Mouse (Mus musculus) midbrain, embryonic 14.5 days (tissue): ENCODE data around the gene Lmln. TPM values are rescaled to one million over a fixed set of nuclear protein-coding genes. Genes with fewer than 3 reads are reported as not detected.

Experiments used
- ATAC-seq: fragments of 200-750 bp; cut with Nextera tagmentation; 2 replicates; pipeline ENCODE4 v1.8.0; 2017; ENCODE audit warnings: moderate number of reproducible peaks, moderate library complexity; ENCODE audit not compliant: low FRiP score, low TSS enrichment
- DNase-seq: peaks from one replicate; pipeline ENCODE4 v3.0.0-alpha.2; 2015
- H3K27ac ChIP-seq: fragments of 300-500 bp; sonication (generic); replicated peaks from 2 replicates; pipeline ENCODE4 v1.5.1; 2014; ENCODE audit warnings: mild to moderate bottlenecking, low read depth, low read length, moderate library complexity
- H3K27me3 ChIP-seq: fragments of 300-500 bp; sonication (generic); 2 replicates; pipeline ENCODE4 v1.6.1; 2014; ENCODE audit warnings: low read length, control low read depth, mixed read lengths; ENCODE audit not compliant: control insufficient read depth, insufficient read depth
- H3K36me3 ChIP-seq: fragments of 300-500 bp; sonication (generic); 2 replicates; pipeline ENCODE4 v1.6.1; 2014; ENCODE audit warnings: low read length, control low read depth; ENCODE audit not compliant: control insufficient read depth, insufficient read depth
- H3K4me1 ChIP-seq: fragments of 300-500 bp; sonication (generic); 2 replicates; pipeline ENCODE4 v1.6.1; 2014; ENCODE audit warnings: mild to moderate bottlenecking, antibody characterized with exemption, low read length, control low read depth; ENCODE audit not compliant: control insufficient read depth, insufficient read depth
- H3K4me2 ChIP-seq: fragments of 300-500 bp; sonication (generic); 2 replicates; pipeline ENCODE4 v1.6.1; 2014; ENCODE audit warnings: mild to moderate bottlenecking, low read length, moderate library complexity
- H3K4me3 ChIP-seq: fragments of 300-500 bp; sonication (generic); replicated peaks from 2 replicates; pipeline ENCODE4 v1.5.1; 2014; ENCODE audit warnings: low read depth, low read length
- H3K9ac ChIP-seq: fragments of 300-500 bp; sonication (generic); replicated peaks from 2 replicates; pipeline ENCODE4 v1.6.1; 2014; ENCODE audit warnings: mild to moderate bottlenecking, low read length, moderate library complexity
- H3K9me3 ChIP-seq: fragments of 300-500 bp; sonication (generic); 2 replicates; pipeline ENCODE4 v1.6.1; 2016; ENCODE audit warnings: low read length, control low read depth, mixed read lengths; ENCODE audit not compliant: control insufficient read depth
- WGBS: fragments of 180-500 bp; shearing (Covaris S2); extraction: QIAGEN DNeasy Blood & Tissue Kit; methylation state at CpG from one replicate; pipeline ENCODE4 v1.1.7; 2014; 5-methylcytosine and 5-hydroxymethylcytosine counted together
- polyA plus RNA-seq: library from polyadenylated mRNA; unstranded; fragments of >200 nt; fragmentation: Nextera tagmentation; extraction: Ambion mirVana; gene quantifications from 2 replicates; pipeline ENCODE4 v1.2.1, GENCODE M21; 2014

Gene Lmln
- polyA plus RNA-seq, 1 experiment from 2014 or later: 3.2 TPM

GRCm38 (mm10) chr16:33080063-33080462, 17.7 kb downstream of the Lmln start:
- Histone ChIP-seq H3K4me2 (no peak overlapping the region), H3K9me3 (no peaks in the 10 kb centered on the region), H3K27me3 (no peaks in the 10 kb centered on the region), H3K4me1 (no peaks in the 10 kb centered on the region), H3K27ac (no peak overlapping the region), H3K4me3 (no peak overlapping the region), H3K36me3 (peaks cover 37% of the 10 kb centered on the region), H3K9ac (no peak overlapping the region)
- no peak for ATAC-seq
- DNase-seq: no peak
- 97% methylated on average over 7 of the region's 7 CpGs for WGBS

DNA sequence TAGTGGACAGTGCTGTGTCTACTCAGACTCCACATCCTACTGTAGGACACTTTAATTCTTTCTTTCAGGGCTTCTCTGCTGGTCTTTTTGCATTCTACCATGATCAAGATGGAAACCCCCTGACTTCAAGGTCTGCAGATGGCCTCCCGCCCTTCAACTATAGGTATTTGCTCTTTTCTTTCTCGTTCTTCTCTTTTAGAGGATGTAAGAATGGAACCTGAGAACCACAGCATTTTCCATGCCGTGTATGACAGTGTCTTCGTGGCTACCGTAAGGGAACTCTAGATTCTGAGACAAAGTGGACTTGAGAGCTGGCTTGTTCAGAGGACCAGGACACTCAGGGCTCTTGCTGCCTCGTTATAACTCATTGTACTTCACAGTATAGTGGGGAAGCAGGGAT, 20.6 kb downstream of the Lmln start:
- DNase-seq: no peak
- Histone ChIP-seq H3K4me2 (no peak overlapping the region), H3K4me1 (no peaks in the 10 kb centered on the region), H3K4me3 (no peak overlapping the region), H3K9me3 (no peaks in the 10 kb centered on the region), H3K27me3 (no peaks in the 10 kb centered on the region), H3K36me3 (peaks cover 18% of the 10 kb centered on the region), H3K9ac (no peak overlapping the region), H3K27ac (no peak overlapping the region)
- WGBS: 92% methylated on average over 6 of the region's 6 CpGs
- ATAC-seq: no peak

DNA sequence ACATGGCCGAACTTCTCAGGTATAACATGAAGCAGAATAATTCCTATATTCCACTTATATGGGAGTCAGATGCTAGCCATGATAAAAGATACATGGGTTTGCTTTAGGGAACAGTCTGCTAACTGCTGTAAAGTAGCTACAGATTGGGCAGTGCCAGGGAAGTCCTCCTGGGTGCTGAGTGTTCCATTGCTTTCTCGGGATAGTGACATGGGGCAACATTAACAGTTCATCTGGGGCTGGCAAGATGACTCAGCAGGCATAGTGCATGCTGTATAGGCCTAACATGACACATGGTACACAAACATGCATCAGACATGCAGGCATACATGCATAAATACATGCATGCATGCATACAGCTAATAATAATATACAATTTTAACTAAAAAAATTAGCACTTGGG, 21.7 kb downstream of the Lmln start:
- ATAC-seq (no peak), DNase-seq (no peak)
- no peaks in the 10 kb centered on the region for H3K9me3 ChIP-seq
- peaks cover 18% of the 10 kb centered on the region for H3K36me3 ChIP-seq
- H3K9ac ChIP-seq: no peak overlapping the region
- H3K4me1 ChIP-seq: no peaks in the 10 kb centered on the region
- no peak overlapping the region for H3K27ac ChIP-seq
- no peaks in the 10 kb centered on the region for H3K27me3 ChIP-seq
- no peak overlapping the region for H3K4me3 ChIP-seq
- H3K4me2 ChIP-seq: no peak overlapping the region
- 93% methylated on average over 2 of the region's 2 CpGs for WGBS

DNA sequence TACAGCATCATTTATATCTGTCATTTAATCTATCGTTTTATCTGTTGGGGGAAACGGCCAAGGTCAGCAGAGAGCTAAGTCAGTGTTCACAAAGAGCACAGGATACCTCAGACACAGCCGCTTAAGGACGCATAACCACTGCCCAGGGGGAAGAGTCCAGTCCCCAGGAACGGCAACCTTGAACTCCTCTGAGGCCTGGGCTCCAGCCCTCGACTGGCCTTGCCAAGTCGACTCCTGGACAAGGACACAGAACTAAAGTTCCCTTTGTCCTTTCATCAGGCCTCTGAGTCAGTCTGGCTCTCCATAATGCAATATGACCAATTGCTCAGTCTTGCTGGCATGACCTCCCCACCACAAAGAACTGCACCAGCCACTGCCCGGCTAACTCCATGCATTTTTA, 23.3 kb downstream of the Lmln start:
- no peak overlapping the region for H3K27ac ChIP-seq
- H3K4me2 ChIP-seq: no peak overlapping the region
- DNase-seq (no peak), ATAC-seq (no peak)
- no peaks in the 10 kb centered on the region for H3K27me3 ChIP-seq
- no peaks in the 10 kb centered on the region for H3K4me1 ChIP-seq
- 93% methylated on average over 8 of the region's 8 CpGs for WGBS
- no peak overlapping the region for H3K9ac ChIP-seq
- no peak overlapping the region for H3K4me3 ChIP-seq
- peaks cover 28% of the 10 kb centered on the region for H3K36me3 ChIP-seq
- H3K9me3 ChIP-seq: no peaks in the 10 kb centered on the region

DNA sequence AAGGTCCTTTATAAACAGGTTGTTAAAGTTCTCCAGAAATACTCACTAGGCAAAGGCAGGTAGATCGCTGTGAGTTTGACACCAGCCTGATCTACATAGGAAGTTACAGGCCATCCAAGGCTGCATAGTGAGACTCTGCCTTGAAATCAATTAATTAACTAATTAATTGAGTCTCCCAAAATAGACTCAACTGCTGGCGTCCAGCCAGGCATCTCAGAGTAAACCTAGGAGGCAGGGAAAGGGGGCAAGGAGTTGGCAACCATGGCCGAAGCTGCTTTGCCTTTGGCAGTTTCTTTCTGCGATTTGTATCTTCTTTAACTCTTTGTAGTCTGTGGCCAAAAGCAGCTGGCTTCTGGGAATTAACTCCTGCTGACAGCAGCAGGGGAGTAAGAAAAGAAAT, 51.4 kb downstream of the Lmln start:
- 27% methylated on average over 4 of the region's 4 CpGs for WGBS
- DNase-seq (peak; percentile 68), ATAC-seq (no peak)

GRCm38 (mm10) chr16:33123373-33123772, 61.1 kb downstream of the Lmln start:
- H3K27ac ChIP-seq: no peak overlapping the region
- no peak overlapping the region for H3K4me3 ChIP-seq
- no peaks in the 10 kb centered on the region for H3K4me1 ChIP-seq
- no peaks in the 10 kb centered on the region for H3K9me3 ChIP-seq
- DNase-seq (no peak), ATAC-seq (no peak)
- H3K27me3 ChIP-seq: no peaks in the 10 kb centered on the region
- peaks cover 25% of the 10 kb centered on the region for H3K36me3 ChIP-seq
- WGBS: 81% methylated on average over 8 of the region's 8 CpGs
- no peak overlapping the region for H3K4me2 ChIP-seq
- H3K9ac ChIP-seq: no peak overlapping the region

More for the DNA sequence above, 51.4 kb downstream of the Lmln start:
- no peak overlapping the region for H3K9ac ChIP-seq
- no peaks in the 10 kb centered on the region for H3K27me3 ChIP-seq
- no peaks in the 10 kb centered on the region for H3K9me3 ChIP-seq
- H3K27ac ChIP-seq: no peak overlapping the region
- H3K4me1 ChIP-seq: no peaks in the 10 kb centered on the region
- H3K4me2 ChIP-seq: no peak overlapping the region
- H3K4me3 ChIP-seq: no peak overlapping the region
- peaks cover 11% of the 10 kb centered on the region for H3K36me3 ChIP-seq

DNA sequence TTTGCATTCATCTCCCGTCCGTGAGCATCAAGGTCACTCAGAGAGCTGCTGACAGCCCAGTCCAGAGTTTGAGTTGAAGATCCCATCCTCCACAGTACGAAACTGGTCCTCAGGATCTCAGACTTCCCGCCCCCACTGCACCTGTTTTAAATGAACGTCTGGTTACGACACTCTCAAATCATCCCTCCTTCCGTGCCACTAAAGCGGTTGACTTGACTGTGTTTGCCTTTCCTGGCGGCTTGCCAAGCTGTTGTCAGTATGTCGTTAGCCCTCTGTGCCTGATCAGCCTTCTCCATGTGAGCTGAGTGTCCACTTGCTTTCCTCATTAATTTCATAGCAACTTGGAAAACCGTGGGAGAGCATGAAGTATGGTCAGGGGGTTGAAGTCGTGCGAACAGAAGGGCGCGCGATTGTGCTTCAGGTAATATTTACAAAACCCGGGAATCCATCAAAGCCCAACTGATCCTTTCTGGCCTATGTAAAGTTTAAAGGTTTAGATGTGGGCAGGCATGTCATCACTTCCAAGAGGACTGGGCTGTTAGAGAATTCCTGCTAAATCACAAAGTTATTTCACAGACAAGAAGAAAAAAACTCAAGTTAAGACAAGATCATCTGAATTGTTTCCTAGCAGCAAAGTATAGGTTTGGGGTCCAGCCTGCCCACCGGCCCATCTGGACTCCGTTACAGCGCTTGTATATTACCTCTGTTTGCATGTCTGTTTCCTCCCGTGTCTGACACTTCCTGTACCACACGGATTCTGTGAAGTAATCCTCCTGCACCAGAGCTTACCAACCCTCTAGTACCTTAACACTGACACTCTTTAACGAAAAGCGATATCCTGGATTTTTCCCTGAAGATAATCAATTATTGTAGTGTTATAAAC, 61.9 kb downstream of the Lmln start:
- Histone ChIP-seq H3K9me3 (no peaks in the 10 kb centered on the region), H3K4me2 (no peak overlapping the region), H3K9ac (no peak overlapping the region), H3K36me3 (peaks cover 24% of the 10 kb centered on the region), H3K4me3 (no peak overlapping the region), H3K27me3 (no peaks in the 10 kb centered on the region), H3K27ac (no peak overlapping the region), H3K4me1 (no peaks in the 10 kb centered on the region)
- no peak for ATAC-seq
- peak; percentile 40 for DNase-seq
- 84% methylated on average over 24 of the region's 24 CpGs for WGBS

DNA sequence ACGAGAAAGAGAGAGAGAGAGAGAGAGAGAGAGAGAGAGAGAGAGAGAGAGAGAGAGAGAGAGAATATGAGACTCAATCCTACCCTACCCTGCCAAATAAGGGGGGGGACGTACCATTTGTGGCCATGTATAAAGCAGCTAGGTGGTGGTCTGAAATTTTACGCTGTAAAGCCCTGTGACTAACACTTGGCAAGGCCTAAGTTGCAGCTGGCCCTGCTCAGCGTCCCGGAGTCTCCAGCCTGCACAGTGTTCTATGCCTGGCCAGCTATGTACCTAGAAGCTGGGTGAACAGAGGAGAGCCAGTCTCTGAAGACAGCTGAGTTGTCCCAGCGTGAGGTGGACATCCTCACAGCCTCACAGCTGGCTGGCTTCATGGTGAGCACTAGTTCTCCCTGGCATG, 64.7 kb downstream of the Lmln start:
- DNase-seq: no peak
- WGBS: 86% methylated on average over 6 of the region's 6 CpGs
- Histone ChIP-seq H3K4me1 (no peaks in the 10 kb centered on the region), H3K36me3 (peaks cover 18% of the 10 kb centered on the region), H3K9ac (no peak overlapping the region), H3K4me2 (no peak overlapping the region), H3K27ac (no peak overlapping the region), H3K4me3 (no peak overlapping the region), H3K9me3 (no peaks in the 10 kb centered on the region), H3K27me3 (no peaks in the 10 kb centered on the region)
- no peak for ATAC-seq

DNA sequence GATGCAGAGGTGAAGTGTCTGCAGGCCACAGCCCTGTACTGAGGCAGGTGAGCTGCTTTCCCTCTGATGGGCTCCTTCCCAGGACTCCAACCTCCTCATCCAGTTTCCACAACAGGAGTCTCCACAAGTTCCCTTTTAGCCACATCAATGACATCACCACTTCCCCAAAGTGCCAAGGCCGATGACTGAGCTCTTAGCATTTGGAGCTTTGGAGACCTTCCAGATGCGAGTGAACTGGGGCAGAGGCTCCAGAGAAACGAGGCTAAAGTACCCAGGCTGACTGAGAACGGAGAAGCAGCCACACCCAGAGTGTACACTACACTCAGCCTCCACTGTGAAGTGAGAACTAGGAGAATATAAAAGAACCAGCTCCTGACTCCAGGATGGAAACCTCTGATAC, 68.4 kb downstream of the Lmln start:
- no peak for DNase-seq

More for the DNA sequence above, 68.4 kb downstream of the Lmln start:
- H3K4me3 ChIP-seq: no peak overlapping the region
- no peaks in the 10 kb centered on the region for H3K9me3 ChIP-seq
- 73% methylated on average over 4 of the region's 4 CpGs for WGBS
- no peaks in the 10 kb centered on the region for H3K27me3 ChIP-seq
- no peak overlapping the region for H3K9ac ChIP-seq
- H3K27ac ChIP-seq: no peak overlapping the region
- no peak for ATAC-seq
- H3K36me3 ChIP-seq: 0 out of 2 replicates have a peak, but pooled peaks cover 3% of the 10 kb centered on the region
- H3K4me1 ChIP-seq: no peaks in the 10 kb centered on the region
- no peak overlapping the region for H3K4me2 ChIP-seq
